ENCODE assay signal across 7 mouse cellular contexts in genomic region chr9:61377706-61378479, GRCm38 (mm10). TPM values are rescaled to one million over a fixed set of nuclear protein-coding genes. Genes with fewer than 3 reads are reported as not detected.
DNase-seq lines count a peak whose midpoint lies in the region; ATAC-seq and TF ChIP-seq lines count a peak whose summit lies in the region.

No protein-coding gene starts in this region.

- H3K9ac ChIP-seq in ES-Bruce4 (ENCODE audit: low read depth, poor library complexity, severe bottlenecking) = no peak overlapping the region

- TF ChIP-seq CTCF in ES-Bruce4 (IDR thresholded peaks at IDR 0.05; ENCODE audit: low read depth, low read length) = no peak

- H3K36me3 ChIP-seq in ES-Bruce4 (ENCODE audit: control insufficient read depth, insufficient read depth, low read length, poor library complexity, severe bottlenecking) = peaks cover 35% of the 10 kb centered on the region

- peak; percentile 52; the same call in 1 of the 2 replicates for TF ChIP-seq EP300 in ES-Bruce4 (IDR thresholded peaks at IDR 0.05; ENCODE audit: insufficient read depth, low read depth, low read length)

- no peak for TF ChIP-seq POLR2A in ES-Bruce4 (IDR thresholded peaks at IDR 0.05; ENCODE audit: insufficient read depth, low read length)

- H3K9me3 ChIP-seq in ES-Bruce4 (replicated peaks; ENCODE audit: control insufficient read depth, insufficient read depth, low read length, poor library complexity, severe bottlenecking) = no peaks in the 10 kb centered on the region

- peak; percentile 2; the same call in 1 of the 2 replicates for ATAC-seq in megakaryocyte, adult 5-6 weeks (ENCODE audit: poor library complexity, severe bottlenecking)
- no peak for ATAC-seq in granulocyte monocyte progenitor cell, adult 5-6 weeks (replicated peaks; ENCODE audit: poor library complexity, severe bottlenecking)

- DNase-seq in brain, adult 2 months (ENCODE audit: low read depth, low spot score) = peak; percentile 68
- peak; percentile 74 for DNase-seq in induced T-regulatory cell, adult 2 months (ENCODE audit: low read depth)
- DNase-seq in frontal cortex, postnatal 36 days (ENCODE audit: low spot score in 2 of 2) = no peak
- DNase-seq in thymus, adult 18-20 months = no peak

- H3K27ac ChIP-seq in ES-Bruce4 (ENCODE audit: insufficient read depth, low read length) = peak overlapping the region; percentile 78; the same call in 1 of the 2 replicates

- no peaks in the 10 kb centered on the region for H3K27me3 ChIP-seq in ES-Bruce4 (ENCODE audit: control insufficient read depth, insufficient read depth, low read length, poor library complexity, severe bottlenecking)

- H3K4me1 ChIP-seq in ES-Bruce4 (ENCODE audit: control insufficient read depth, insufficient read depth, low read length) = peaks cover 10% of the 10 kb centered on the region

- H3K4me3 ChIP-seq in ES-Bruce4 (ENCODE audit: low read depth, low read length) = no peak overlapping the region

RNA-seq across cellular contexts. Expression of gene Tle3, which starts 5.7 kb away (rescaled TPM):
- 122 and 146 TPM in 2 replicates for polyA plus RNA-seq in ES-Bruce4 (2011; ENCODE audit: insufficient read depth, insufficient read length, low read depth, missing spikeins)
- 113 and 146 TPM in 2 replicates for total RNA-seq in megakaryocyte, adult 5-6 weeks (2015)
- 79.4 and 92.9 TPM in 2 replicates for total RNA-seq in megakaryocyte, adult 5-6 weeks (2017)
- total RNA-seq in granulocyte monocyte progenitor cell, adult 5-6 weeks (2014; fragmentation: Nextera tagmentation) = 83.8 and 91.4 TPM in 2 replicates
- total RNA-seq in granulocyte monocyte progenitor cell, adult 5-6 weeks (2017) = 34.6 and 40.9 TPM in 2 replicates

Comparison
In these comparisons a context has a peak if more than half of its experiments do, and no peak if none do; other contexts are left out.
1. DNase-seq: peak in brain, adult 2 months (single experiment) and induced T-regulatory cell, adult 2 months (single experiment); none in frontal cortex, postnatal 36 days (0 of 2) and thymus, adult 18-20 months (0 of 2).